Mouse (Mus musculus): ENCODE measurements around the gene Suco. TPM values are rescaled to one million over a fixed set of nuclear protein-coding genes. Genes with fewer than 3 reads are reported as not detected.

Suco gene
- total RNA-seq (2023): 100 to 1,000 TPM; 116 to 139 TPM

DNA sequence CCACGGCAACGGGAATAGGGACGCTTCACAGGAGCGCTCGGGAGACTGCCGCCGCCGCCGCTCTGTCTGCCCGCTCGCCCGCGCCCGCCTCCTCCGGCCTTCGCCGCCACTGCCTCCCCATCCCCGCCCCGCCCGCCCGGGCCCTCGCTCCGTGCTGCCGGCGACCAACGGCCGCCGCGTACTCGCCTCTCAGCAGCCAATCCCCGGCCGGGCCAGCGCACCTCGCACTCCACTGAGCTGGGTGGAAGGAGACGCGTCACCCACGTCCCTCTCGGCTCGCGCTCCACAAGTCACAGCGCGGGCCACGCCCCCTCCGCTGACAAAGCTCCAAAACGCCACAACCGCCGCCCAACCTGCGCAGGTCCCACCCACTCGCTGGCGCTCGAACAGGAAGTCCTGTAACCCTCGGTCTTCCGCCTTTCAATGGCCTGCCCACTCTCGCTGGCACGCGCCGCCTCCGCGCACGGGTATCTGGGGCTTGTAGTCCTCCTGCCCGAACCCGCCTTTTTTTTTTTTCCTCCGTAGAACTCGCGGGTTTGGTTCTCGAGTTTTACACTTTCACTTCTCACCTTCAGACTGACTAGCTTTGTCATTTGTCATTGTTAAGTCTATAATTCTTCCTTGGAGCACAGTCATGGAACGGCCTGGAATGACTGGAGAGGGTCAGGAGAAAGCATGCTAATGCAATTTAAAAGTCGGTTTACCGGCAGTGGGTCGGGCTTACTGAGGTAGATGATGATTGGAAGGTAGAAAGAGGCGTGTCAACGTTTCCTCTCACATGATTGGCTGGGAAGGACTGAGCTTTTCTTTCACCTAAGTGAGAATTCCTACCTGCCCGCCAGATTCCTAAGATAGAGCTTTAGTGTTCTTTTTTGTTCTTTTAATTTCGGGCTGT lies at the start of gene Suco:
TSS of gene Suco (minus strand) at position 130 of the 895 bp plus-strand sequence.

DNA sequence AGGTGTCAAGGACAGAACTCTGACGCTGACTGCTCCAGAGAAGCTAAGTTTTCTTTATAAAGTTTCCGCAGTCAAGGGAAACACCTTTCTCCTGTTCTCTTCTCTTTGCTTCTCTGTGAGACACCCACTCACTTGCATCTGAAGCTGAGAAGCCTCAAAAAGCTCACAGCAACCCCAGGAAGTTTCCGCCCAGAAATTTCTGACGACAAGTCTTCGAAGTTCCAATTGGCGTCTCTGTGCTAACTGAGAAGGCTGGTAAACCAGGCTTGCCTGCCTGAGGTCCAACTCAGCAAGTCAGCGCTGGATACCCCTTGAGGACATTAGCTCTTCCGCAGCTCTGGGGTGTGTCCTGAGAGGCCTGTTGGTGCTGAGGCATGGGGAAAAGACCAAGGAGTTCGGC lies 88.1 kb downstream of the Suco start, which contains the start of gene Fasl:
TSS of gene Fasl (minus strand) at position 157 of the 400 bp plus-strand sequence.

Other genes starting within 250 kb of the Suco start
- under 1 TPM in 1 of 2 experiments, not detected in 1; 0.38 TPM for gene Fasl, start 88.2 kb downstream of the Suco start, total RNA-seq (2023)
- gene Pigc, start 92.5 kb upstream of the Suco start, total RNA-seq (2023): 10 to 100 TPM; 13.7 to 15.9 TPM
- not detected for gene 4930558K02Rik, start 103.0 kb upstream of the Suco start, total RNA-seq (2023)